Mouse (Mus musculus) CH12.LX (cell line): ENCODE results near the gene Ptprd. TPM values are rescaled to one million over a fixed set of nuclear protein-coding genes. Genes with fewer than 3 reads are reported as not detected.

ENCODE experiments used
- DNase-seq: peaks from one replicate; pipeline ENCODE4 v3.0.0-alpha.2; 2013; ENCODE audit errors: extremely low read depth
- H3K27ac ChIP-seq: 2 replicates; pipeline ENCODE4 v1.5.1; 2012; ENCODE audit warnings: low read depth, mild to moderate bottlenecking, control low read depth, moderate library complexity; ENCODE audit not compliant: insufficient read depth
- H3K27me3 ChIP-seq: replicated peaks from 2 replicates; pipeline ENCODE3; 2012; ENCODE audit warnings: inconsistent platforms
- H3K36me3 ChIP-seq, 2 experiments: replicated peaks in 1 of 2; 2 replicates each; pipeline versions ENCODE3 to v1.6.1; 2012; ENCODE audit warnings: inconsistent platforms in 1 of 2, low read length in 1 of 2, mild to moderate bottlenecking in 1 of 2, mixed read lengths in 1 of 2, moderate library complexity in 1 of 2; ENCODE audit not compliant: control insufficient read depth in 1 of 2, insufficient read depth in 1 of 2
- H3K4me1 ChIP-seq, 2 experiments: 2 replicates each; pipeline ENCODE4 v1.6.1; 2012; ENCODE audit warnings: inconsistent platforms in 1 of 2, moderate library complexity in 1 of 2; ENCODE audit not compliant: insufficient read depth in 2 of 2, control insufficient read depth in 1 of 2
- H3K4me2 ChIP-seq: 2 replicates; pipeline ENCODE4 v1.6.1; 2012; ENCODE audit warnings: low read depth, mild to moderate bottlenecking, control low read depth; ENCODE audit not compliant: poor library complexity, insufficient read depth, severe bottlenecking
- H3K4me3 ChIP-seq, 3 experiments: fragments of 150-350 bp in 1 of 3; sonication (generic) in 1 of 3; replicated peaks in 1 of 3; 2 replicates each; pipeline versions ENCODE3 to v1.5.1; 2011 to 2012; ENCODE audit warnings: low read depth in 2 of 3, low read length in 2 of 3, mild to moderate bottlenecking in 2 of 3, moderate library complexity in 2 of 3, control low read depth in 1 of 3, improper control_type of control experiment in 1 of 3, inconsistent platforms in 1 of 3, mixed read lengths in 1 of 3; ENCODE audit not compliant: poor library complexity in 1 of 3
- H3K79me2 ChIP-seq: replicated peaks from 2 replicates; pipeline ENCODE4 v1.6.1; 2012; ENCODE audit warnings: mild to moderate bottlenecking, moderate library complexity; ENCODE audit not compliant: control insufficient read depth, poor library complexity, insufficient read depth, severe bottlenecking; ENCODE audit errors: extremely low read depth
- H3K9ac ChIP-seq: 2 replicates; pipeline ENCODE4 v1.6.1; 2012; ENCODE audit warnings: low read depth, mild to moderate bottlenecking, control low read depth, moderate library complexity; ENCODE audit not compliant: insufficient read depth
- H3K9me3 ChIP-seq: replicated peaks from 2 replicates; pipeline ENCODE3; 2012; ENCODE audit warnings: low read length, inconsistent platforms, mixed read lengths
- BHLHE40 ChIP-seq: IDR thresholded peaks from 2 replicates; pipeline ENCODE4 v1.6.1; 2011; ENCODE audit warnings: mild to moderate bottlenecking, low read depth, low read length, improper control_type of control experiment
- CHD2 ChIP-seq: IDR thresholded peaks from 2 replicates; pipeline ENCODE4 v1.6.1; 2011; ENCODE audit warnings: low read length, improper control_type of control experiment
- ELF1 ChIP-seq: IDR thresholded peaks from 2 replicates; pipeline ENCODE4 v1.6.1; 2014; ENCODE audit warnings: low read depth, mild to moderate bottlenecking, inconsistent platforms, low read length, improper control_type of control experiment
- EP300 ChIP-seq: IDR thresholded peaks from 2 replicates; pipeline ENCODE4 v1.6.1; 2011; ENCODE audit warnings: low read length, improper control_type of control experiment
- ETS1 ChIP-seq: conservative IDR thresholded peaks from 2 replicates; pipeline ENCODE4 v1.6.1; 2012; ENCODE audit warnings: low read depth, mild to moderate bottlenecking, inconsistent platforms, low read length, improper control_type of control experiment, moderate library complexity
- GABPA ChIP-seq: IDR thresholded peaks from 2 replicates; pipeline ENCODE4 v1.6.1; 2012; ENCODE audit warnings: low read depth, low read length, improper control_type of control experiment, inconsistent platforms; ENCODE audit not compliant: insufficient replicate concordance
- HCFC1 ChIP-seq: IDR thresholded peaks from 2 replicates; pipeline ENCODE4 v1.6.1; 2012; ENCODE audit warnings: low read depth, mild to moderate bottlenecking, inconsistent platforms, low read length, improper control_type of control experiment
- JUND ChIP-seq: conservative IDR thresholded peaks from 2 replicates; pipeline ENCODE4 v1.6.1; 2011; ENCODE audit warnings: low read depth, low read length, improper control_type of control experiment
- MAFK ChIP-seq: IDR thresholded peaks from 2 replicates; pipeline ENCODE4 v1.6.1; 2011; ENCODE audit warnings: low read length, improper control_type of control experiment; ENCODE audit not compliant: insufficient replicate concordance
- MAX ChIP-seq: IDR thresholded peaks from 2 replicates; pipeline ENCODE4 v1.6.1; 2011; ENCODE audit warnings: low read length, improper control_type of control experiment
- MAZ ChIP-seq: IDR thresholded peaks from 2 replicates; pipeline ENCODE4 v1.6.1; 2012; ENCODE audit warnings: low read depth, mild to moderate bottlenecking, inconsistent platforms, low read length, improper control_type of control experiment, moderate library complexity
- NRF1 ChIP-seq: IDR thresholded peaks from 2 replicates; pipeline ENCODE4 v1.6.1; 2014; ENCODE audit warnings: low read depth, mild to moderate bottlenecking, inconsistent platforms, low read length, improper control_type of control experiment, moderate library complexity
- POLR2A ChIP-seq: IDR thresholded peaks from 2 replicates; pipeline ENCODE4 v1.6.1; 2011; ENCODE audit warnings: low read depth, mild to moderate bottlenecking, improper control_type of control experiment, low read length
- POLR2AphosphoS2 ChIP-seq: IDR thresholded peaks from 2 replicates; pipeline ENCODE4 v1.6.1; 2011; ENCODE audit warnings: low read depth, low read length, improper control_type of control experiment
- RAD21 ChIP-seq: IDR thresholded peaks from 2 replicates; pipeline ENCODE4 v1.6.1; 2011; ENCODE audit warnings: low read depth, mild to moderate bottlenecking, low read length, improper control_type of control experiment, moderate library complexity
- RCOR1 ChIP-seq: conservative IDR thresholded peaks from 2 replicates; pipeline ENCODE4 v1.6.1; 2012; ENCODE audit warnings: low read depth, mild to moderate bottlenecking, inconsistent platforms, low read length, improper control_type of control experiment
- SIN3A ChIP-seq: IDR thresholded peaks from 2 replicates; pipeline ENCODE4 v1.6.1; 2012; ENCODE audit warnings: low read length, improper control_type of control experiment, inconsistent platforms
- TBP ChIP-seq: conservative IDR thresholded peaks from 2 replicates; pipeline ENCODE4 v1.6.1; 2011; ENCODE audit warnings: low read depth, low read length, improper control_type of control experiment
- TCF12 ChIP-seq: IDR thresholded peaks from 2 replicates; pipeline ENCODE4 v1.6.1; 2014; ENCODE audit warnings: low read depth, mild to moderate bottlenecking, inconsistent platforms, low read length, improper control_type of control experiment
- UBTF ChIP-seq: IDR thresholded peaks from 2 replicates; pipeline ENCODE4 v1.6.1; 2012; ENCODE audit warnings: low read depth, mild to moderate bottlenecking, inconsistent platforms, low read length, improper control_type of control experiment, moderate library complexity
- USF1 ChIP-seq: IDR thresholded peaks from 2 replicates; pipeline ENCODE4 v1.6.1; 2014; ENCODE audit warnings: low read depth, mild to moderate bottlenecking, inconsistent platforms, low read length, improper control_type of control experiment
- ZKSCAN1 ChIP-seq: IDR thresholded peaks from 2 replicates; pipeline ENCODE4 v1.6.1; 2012; ENCODE audit warnings: low read depth, inconsistent platforms, low read length, improper control_type of control experiment, borderline replicate concordance
- dilution Hi-C: fragments of 300-500 bp; cut with MboI; formaldehyde crosslinking; loops from 2 replicates; pipeline ENCODE4 v1.14.3; 2020; ENCODE audit warnings: low sequenced_read_pairs; ENCODE audit not compliant: extremely low pct_unique_long_range_greater_than_20kb, extremely low pct_ligation_motif_present
- in situ Hi-C: fragments of 300-500 bp; cut with MboI; formaldehyde crosslinking; loops from 3 replicates; pipeline ENCODE4 v1.14.3; 2019; ENCODE audit warnings: low sequenced_read_pairs, low pct_ligation_motif_present, low pct_unique_long_range_greater_than_20kb, mixed read lengths
- polyA plus RNA-seq: library from polyadenylated mRNA; unstranded; fragments of >175 nt; gene quantifications from 2 replicates; pipeline ENCODE4 v1.2.1, GENCODE M21; 2012; ENCODE audit warnings: low read depth; ENCODE audit not compliant: insufficient read length
- total RNA-seq, 2 experiments: library from RNA; depleted of rRNA; stranded (reverse); fragments of 300-350 nt in 1 of 2; fragments of >200 nt in 1 of 2; gene quantifications; 2 replicates each; pipeline ENCODE4 v1.2.3; 2012 to 2014

The Ptprd gene
- total and polyA plus RNA-seq, 3 experiments = not detected

DNA sequence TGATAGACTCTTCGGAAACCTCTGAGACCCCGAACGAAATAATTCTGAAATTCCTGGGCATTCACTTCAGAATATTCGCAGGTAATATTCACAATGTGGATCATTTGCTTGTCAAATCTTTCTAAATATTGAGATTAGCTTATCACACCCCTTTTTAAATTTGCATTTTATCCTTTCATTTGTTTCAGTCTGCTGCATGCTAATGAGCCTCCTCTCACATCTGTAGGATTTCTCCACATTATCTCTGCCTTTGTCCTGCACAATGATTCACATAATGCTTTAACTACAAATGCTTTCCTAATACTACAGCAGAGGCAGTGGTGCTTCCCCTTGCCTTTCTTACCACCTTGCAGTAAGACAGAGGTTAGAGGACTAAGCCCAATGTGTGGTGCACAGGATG lies 229.7 kb downstream of the Ptprd start:
- Histone ChIP-seq H3K4me2 (no peak overlapping the region), H3K79me2 (no peaks in the 10 kb centered on the region), H3K9me3 (peaks cover 16% of the 10 kb centered on the region), H3K4me3 (no peak overlapping the region), H3K36me3 (no peaks in the 10 kb centered on the region), H3K27ac (no peak overlapping the region), H3K27me3 (no peaks in the 10 kb centered on the region), H3K4me1 (no peaks in the 10 kb centered on the region), H3K9ac (no peak overlapping the region)
- TF ChIP-seq NRF1 (no peak), TCF12 (no peak), ELF1 (no peak), EP300 (no peak), POLR2AphosphoS2 (no peak), MAFK (no peak), SIN3A (no peak), RCOR1 (no peak), GABPA (no peak), ZKSCAN1 (no peak), HCFC1 (no peak)
- in situ Hi-C loops (no loop called here), dilution Hi-C loops (no loop called here)
- DNase-seq = no peak

GRCm38 (mm10) chr4:77961711-77962110 lies 250.1 kb downstream of the Ptprd start:
- Histone ChIP-seq H3K4me2 (no peak overlapping the region), H3K27me3 (no peaks in the 10 kb centered on the region), H3K9ac (no peak overlapping the region), H3K9me3 (peaks cover 21% of the 10 kb centered on the region), H3K4me3 (no peak overlapping the region), H3K36me3 (no peaks in the 10 kb centered on the region), H3K27ac (no peak overlapping the region), H3K4me1 (no peaks in the 10 kb centered on the region), H3K79me2 (no peaks in the 10 kb centered on the region)
- DNase-seq = no peak
- TF ChIP-seq CHD2 = no peak
- no peak for TF ChIP-seq USF1
- no peak for TF ChIP-seq BHLHE40
- no peak for TF ChIP-seq ETS1
- no peak for TF ChIP-seq TCF12
- no peak for TF ChIP-seq ZKSCAN1
- TF ChIP-seq NRF1 = no peak
- no peak for TF ChIP-seq POLR2A
- TF ChIP-seq MAFK = no peak
- TF ChIP-seq UBTF = no peak
- TF ChIP-seq EP300 = no peak
- TF ChIP-seq RAD21 = no peak; the same call in 1 of the 2 replicates
- no peak for TF ChIP-seq JUND
- TF ChIP-seq MAX = no peak
- TF ChIP-seq TBP = no peak
- TF ChIP-seq MAZ = no peak
- dilution Hi-C loops (no loop called here), in situ Hi-C loops (no loop called here)
